Mouse (Mus musculus) cortical plate, adult 2 months (tissue): ENCODE data around the gene Zmiz1.

Experiments
- CTCF ChIP-seq: fragments of 200-500 bp; IDR thresholded peaks from 2 replicates; pipeline ENCODE4 v1.5.1; 2011; ENCODE audit warnings: mild to moderate bottlenecking, control low read depth, low read length; ENCODE audit not compliant: insufficient read depth; ENCODE audit errors: extremely low read depth
- POLR2A ChIP-seq: fragments of 200-500 bp; IDR thresholded peaks from 2 replicates; pipeline ENCODE4 v1.6.1; 2011; ENCODE audit warnings: mild to moderate bottlenecking, low read length, control low read depth; ENCODE audit not compliant: insufficient read depth; ENCODE audit errors: extremely low read depth

DNA sequence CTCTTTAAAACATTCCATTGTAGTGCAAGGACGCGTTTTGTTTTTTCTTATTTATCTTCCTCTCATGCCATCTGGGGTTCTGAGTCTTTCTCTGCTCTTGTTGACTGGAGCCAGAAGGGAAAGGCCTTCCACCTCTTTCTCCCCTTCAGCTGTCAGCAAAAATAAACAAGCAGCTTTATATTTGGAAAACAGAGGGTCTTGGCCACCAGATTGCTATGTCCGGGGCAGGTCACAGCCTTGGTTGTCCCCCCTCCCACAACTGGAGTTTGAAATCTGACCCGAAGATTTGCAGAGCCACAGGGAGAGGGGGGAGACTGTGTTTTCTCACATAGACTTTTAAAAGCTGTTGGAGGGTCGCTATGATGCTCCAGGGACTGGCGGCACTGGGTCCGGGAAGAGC is 96.9 kb downstream of the Zmiz1 start:
- TF ChIP-seq CTCF (no peak), POLR2A (no peak)
